Mouse (Mus musculus) ovary, adult 18-20 months (tissue): ENCODE results near the gene Isoc2b.
"Not testable (repeated sequence)": the region's sequence is repeated elsewhere in the genome, so short reads cannot be mapped to it uniquely, and the experiment has no call there.

Experiments used
- DNase-seq: peaks from one replicate; pipeline ENCODE4 v3.0.0; 2022; ENCODE audit warnings: low spot score, mixed read lengths

Gene Isoc2b

DNA sequence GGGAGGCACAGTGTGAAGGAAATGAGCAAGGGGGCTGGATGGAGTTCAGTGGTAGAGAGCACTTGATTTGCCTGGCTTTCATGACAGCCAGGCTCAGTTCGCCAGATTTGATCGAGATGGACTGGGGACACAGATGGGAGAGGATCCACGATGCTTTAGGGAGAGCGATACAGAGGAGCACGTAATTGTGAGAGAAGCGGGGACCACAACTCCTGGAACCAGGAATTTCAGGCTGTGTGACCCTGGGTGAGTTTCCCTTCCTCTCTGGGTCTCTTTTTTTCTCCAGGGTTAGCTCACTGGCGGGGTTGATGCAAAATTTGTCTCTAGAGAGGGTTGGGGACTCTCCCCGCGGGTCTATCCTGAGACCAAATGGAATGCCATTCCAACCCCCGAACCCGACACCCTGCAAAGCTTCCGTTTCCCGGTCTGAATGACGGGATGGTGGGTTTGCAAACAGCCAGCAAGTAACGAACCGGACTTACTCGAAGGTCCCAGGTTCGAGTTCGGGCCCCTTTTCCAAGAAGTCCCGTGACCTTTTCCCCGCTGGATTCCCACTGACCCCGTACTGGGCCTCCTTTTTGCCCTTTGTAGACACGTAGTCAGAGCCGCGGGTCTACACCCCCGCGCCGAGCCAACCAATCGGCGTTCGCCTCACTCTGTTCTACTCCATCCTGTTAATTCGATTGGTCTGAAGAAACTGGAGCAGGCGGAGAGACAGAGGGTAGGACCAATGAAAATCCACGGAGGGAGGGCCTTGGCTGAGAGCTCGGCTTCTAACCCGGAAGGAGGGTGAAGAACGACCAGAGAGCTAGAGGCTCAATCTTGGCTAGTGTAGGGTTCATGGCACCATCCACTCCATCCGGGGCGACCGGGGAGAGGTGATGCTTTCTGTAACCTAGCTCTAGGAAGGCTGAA is 4.2 kb downstream of the Isoc2b start:
- DNase-seq: peak; percentile 95

GRCm38 (mm10) chr7:4865090-4865489 is 5.0 kb downstream of the Isoc2b start:
- DNase-seq: no peak

DNA sequence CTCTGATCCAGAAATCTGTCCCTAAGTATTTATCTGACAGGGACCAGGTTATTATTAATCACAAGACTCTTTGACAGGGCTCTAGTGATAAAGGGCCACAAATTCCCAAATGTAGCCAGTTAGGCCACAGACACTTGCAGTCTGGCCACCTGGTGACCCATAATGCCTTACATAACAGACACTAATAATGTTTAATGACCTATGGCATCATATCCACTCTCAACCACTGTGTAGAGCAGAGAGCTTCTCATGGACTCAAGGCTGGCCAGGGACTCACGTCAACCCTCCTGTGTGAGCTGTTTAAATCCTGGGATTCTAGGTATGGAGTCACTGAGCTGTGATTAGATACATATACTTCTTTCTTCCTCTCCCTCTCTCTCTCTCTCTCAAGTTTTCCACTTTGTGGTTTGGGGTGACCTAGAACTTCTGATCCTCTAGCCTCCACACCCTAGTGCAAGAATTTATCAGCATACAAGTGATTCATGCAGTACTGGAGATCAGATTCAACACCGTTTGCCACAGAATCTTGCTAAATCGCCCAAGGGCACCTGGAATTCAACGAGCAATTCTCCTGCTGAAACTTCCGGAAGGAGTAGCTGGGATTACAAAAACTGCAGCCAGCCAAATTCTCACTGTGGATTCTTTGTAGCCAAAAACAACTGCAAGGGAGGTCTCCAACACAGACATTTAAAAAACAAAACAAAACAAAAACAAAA is 5.8 kb downstream of the Isoc2b start:
- no peak for DNase-seq

GRCm38 (mm10) chr7:4863541-4864080 is 6.4 kb downstream of the Isoc2b start:
- DNase-seq: no peak

- peak; percentile 85 for DNase-seq
Measured at GRCm38 (mm10) chr7:4863041-4863440, 7.0 kb downstream of the Isoc2b start.

DNA sequence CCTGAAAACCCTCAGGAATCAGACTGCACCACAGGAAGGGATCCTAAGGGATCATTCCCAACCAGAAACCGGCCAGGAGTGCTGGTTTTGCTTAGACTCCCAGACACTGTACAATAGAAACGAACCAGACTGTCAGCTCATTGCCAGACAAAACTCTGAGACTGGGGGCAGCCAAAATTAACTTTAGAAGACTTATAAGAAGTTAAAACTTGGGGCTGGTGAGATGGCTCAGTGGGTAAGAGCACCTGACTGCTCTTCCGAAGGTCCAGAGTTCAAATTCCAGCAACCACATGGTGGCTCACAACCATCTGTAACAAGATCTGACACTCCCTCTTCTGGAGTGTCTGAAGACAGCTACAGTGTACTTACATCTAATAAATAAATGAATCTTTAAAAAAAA is 9.1 kb downstream of the Isoc2b start:
- DNase-seq: not testable (repeated sequence)

DNA sequence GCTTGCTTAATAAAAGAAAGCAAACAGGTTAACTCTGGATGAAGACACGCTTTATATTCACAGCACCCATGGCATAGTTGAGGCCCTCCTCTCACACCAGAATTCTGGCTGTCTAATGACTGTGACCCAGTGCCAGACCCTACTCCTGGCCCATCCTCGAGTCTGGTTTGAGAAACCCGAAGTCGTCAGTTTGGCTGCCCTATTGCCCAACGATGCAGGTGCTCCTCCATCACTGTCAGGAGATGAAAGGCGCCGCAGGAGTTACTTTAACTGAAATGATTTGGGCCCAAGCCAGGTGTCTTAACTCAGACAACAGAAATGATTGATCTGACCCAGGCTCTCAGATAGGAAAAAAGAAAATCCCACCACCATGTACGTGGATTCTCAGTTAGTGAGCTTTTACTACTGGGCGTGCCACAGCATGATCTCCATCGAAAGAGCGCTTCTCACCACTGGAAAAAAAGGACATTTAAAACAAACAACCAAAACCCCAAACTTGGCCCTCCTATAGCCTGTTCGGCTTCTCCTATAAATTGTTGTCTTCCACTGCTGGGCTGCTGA is 10.6 kb downstream of the Isoc2b start:
- no peak for DNase-seq

DNA sequence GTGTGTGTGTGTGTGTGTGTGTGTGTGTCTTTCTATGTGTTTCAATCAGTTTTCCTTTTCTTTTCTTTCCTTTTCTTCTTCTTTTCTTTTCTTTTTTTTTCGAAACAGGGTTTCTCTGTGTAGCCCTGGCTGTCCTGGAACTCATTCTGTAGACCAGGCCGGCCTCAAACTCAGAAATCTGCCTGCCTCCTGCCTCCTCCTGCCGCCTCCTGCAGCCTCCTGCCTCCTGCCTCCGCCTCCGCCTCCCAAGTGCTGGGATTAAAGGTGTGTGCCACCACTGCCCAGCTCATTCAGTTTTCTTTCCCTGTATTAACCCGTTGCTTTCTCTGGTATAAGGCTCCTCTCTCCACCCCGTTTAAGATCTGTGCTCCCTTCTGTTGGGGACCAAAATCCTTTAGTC is 12.7 kb downstream of the Isoc2b start:
- DNase-seq: no peak

- no peak for DNase-seq
Measured at GRCm38 (mm10) chr7:4856508-4856907, 13.6 kb downstream of the Isoc2b start.

DNA sequence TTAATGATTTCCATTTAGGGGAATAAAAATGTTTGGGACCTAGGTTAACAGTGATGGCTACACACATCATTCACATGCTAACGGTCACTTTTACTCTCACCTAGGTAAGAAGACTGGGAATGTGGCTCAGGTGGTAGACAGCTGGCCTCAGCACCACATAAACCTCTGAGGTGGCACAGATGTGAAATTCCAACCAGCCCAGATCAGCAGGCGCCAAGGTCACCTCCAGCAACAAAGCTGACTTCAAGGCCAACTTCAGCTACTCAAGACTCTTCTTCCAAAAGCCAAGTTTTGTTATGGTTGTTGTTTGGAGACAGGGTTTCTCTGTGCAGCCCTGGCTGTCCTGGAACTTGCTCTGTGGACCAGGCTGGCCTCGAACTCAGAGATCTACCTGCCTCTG is 16.4 kb downstream of the Isoc2b start:
- DNase-seq: peak; percentile 61

DNA sequence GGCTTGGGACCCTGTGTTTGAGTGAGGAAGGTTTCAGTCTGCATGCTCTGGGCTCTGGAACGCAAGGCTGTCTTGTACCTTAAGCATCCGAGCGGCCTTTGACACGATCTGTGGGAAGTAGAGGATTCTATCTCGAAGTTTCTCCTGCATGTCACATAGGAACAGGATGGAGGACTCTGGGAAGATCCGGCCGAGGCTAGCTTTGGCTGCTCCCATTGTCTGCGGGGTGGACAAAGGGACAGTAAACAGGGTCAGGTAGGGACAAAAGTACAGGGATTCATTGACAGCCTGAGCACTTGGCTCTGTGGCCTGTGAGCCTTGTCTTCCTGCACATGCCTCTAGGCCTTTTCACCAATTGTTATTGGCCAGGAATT is 18.8 kb downstream of the Isoc2b start:
- DNase-seq: no peak

GRCm38 (mm10) chr7:4850621-4851314 is 19.3 kb downstream of the Isoc2b start:
- DNase-seq: peak; percentile 73

DNA sequence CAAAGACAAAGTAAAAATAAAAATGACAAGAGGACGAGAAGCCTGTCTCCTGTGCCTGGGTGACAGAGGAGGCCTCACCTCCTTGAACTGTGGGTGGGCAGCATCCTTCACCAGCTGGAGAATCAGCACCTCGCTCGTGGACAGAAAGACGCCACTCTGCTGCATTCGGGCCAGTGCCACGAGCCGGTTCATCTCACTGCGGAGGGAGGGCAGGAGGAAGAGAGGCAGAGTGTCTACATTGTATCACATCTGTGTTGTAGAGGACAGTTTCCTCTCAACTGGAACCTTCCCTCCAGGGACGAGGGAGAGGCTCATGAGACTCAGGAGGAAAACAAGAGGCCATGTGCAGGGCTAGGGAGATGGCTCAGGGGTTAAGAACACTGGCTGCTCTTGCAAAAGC is 20.7 kb downstream of the Isoc2b start:
- no peak for DNase-seq

- no peak for DNase-seq
Measured at GRCm38 (mm10) chr7:4844917-4845309, 25.1 kb downstream of the Isoc2b start.

DNA sequence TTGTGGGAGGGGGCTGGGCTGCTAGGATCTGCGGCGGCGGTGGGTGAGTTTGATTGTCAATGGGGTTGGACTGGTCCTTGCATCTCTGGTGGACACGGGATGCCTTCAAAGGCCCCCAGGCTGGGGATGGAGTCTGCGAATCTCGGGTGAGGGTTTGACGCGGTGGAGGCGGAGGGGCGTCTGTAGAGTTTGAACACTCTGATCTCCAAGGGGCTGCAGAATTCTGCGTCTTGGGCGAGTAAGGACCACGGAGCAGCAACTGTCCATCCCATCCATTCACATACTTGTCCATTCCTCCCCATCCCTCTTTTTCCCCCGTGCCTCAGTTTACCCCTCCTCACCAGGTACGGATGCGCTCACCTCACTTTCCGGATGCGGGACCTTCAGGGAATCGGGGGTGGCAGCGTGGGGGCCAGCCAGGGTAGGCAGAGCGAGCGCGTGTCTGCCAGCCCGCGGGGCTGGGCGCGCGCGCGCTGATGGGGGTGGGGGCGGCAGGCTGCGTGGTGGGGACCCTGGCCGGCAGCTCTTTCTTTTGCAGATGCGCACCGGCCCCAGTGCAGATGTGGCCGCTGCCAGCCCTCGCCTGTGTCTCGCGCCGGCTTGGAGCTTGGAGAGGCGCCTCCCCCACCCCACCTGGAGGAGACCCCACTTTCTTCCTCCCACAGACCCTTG is 25.7 kb downstream of the Isoc2b start, which contains the start of gene Shisa7:
TSS of gene Shisa7 (minus strand) at position 452 of the 672 bp plus-strand sequence.
- DNase-seq: no peak

DNA sequence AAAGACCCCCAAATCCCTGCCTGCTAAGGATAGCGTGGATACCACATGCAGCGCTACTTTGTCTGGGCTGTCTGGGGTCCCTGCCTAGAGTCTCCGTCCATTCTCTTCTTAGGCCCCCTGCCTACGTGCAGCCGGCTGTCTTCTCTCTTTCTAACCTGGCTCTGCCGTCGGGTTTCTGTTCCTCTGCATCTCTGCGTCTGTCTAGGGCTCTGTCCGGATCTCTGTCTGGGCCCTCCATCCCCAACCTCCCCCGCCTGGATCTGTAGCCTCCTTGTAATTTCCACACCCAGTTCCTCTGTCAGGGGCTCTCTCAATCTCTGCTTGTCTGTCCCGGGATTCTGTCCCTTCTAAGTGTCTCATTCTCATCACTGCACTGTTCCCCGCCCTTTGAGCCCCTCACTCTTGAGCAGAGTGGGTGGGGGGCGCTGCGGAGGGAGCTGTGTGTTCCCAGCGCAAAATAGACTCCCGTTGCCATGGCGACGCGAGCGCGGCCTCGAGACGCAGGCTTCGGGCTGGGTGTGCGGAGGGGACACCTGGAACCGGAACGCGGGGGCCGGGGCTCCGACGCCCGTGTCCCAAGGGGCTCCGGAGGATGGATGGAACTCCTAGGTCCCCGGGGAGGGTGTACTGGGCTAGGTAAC is 26.3 kb downstream of the Isoc2b start:
- no peak for DNase-seq

DNA sequence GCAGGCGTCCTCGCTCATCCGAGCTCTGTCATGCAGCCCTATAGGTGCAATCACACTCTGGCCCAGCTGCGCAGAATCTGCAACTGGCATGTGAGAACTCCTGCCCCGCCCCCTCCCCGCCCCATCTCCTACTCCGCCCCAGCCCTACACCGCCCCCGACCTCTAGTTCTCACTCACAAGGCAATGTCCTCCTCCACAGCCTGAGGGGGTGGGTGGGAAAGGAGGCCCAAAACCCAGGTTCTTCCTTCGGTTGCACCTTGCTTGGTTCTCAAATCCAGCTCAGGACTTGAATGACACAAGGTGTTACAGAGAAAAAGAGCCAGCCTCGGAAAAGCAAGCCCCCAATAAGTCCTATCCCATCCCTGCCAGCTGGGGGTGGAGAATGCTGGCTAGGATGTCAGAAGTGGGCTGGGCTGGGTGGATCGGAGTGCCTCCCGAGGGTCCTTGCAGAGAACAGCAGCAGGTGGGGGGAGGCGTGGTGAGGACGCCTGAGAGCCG is 27.4 kb downstream of the Isoc2b start:
- no peak for DNase-seq

- DNase-seq: no peak
Measured at GRCm38 (mm10) chr7:4842077-4842476, 28.0 kb downstream of the Isoc2b start.

DNA sequence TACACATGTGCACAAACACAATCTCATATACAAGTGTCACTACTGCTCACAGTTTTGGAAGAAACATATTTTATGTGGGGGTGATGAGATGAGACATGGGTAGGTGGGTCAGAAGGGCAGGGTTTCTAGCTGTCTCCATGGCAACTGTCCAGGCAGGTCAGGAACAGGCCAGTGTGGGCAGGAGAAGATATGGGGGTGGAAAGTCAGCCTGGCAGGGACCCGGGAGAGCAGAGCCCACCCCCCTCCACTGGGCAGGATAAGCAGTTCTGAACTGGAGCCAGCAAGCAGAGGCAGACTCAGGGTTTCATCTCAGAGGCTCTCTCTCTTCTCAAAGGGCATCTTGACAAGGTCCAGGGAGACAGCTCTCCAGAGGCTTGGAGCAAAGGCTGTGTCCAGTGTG is 32.4 kb downstream of the Isoc2b start:
- DNase-seq: no peak

DNA sequence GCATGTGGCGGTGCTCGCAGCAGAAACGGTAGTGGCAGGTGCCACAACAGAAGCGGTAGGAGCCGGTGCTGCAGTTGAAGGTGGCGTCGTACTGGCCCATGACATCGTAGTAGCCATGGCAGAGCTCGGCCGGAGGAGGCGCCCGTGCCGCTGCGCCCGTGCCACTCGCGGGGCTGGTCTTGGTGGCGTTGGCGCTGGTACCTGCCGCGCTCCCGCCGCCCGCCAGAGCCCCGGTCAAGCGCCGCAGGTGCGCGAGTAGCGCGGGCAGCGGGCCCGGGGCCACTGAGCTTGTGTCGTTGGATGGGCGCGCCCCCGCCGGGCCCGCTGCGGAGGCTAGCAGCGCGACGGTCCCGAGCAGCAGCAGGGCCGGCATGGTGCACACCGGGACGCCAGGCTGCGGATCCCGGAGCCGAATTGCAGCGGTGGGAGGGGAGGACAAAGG is 33.7 kb downstream of the Isoc2b start:
- DNase-seq: peak; percentile 43
